Mouse (Mus musculus): Measurements from ENCODE around the gene Itk.

DNA sequence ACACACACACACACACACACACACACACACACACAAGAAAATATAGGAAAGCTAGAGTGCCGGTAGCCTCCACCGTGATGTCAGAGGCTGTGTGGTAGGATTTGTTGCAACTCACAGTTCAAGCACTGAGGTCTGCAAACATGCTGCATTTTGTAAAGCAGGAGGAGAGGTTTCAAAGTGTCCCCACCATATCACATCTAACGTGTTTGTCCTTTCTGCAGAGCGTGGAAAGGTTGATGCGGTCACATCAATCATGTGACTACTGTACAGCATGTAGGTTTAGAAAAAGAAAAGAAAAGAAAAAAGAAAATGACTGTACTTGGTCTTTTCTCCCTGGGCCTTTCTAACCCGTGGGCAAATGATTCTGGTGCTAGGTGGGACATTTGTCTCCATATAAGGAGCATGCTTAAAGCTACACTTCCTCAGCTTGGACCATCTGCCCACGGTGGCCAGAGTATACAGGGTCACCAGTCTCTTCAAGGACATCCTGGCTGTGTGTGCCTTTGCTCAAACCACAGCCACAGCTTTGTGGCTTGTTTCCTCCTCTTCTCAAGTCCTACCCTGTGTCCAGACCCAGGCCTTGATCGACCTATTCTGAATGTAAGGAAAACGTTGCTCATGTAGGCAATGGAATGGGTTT, 83.3 kb downstream of the Itk start:
- TF ChIP-seq POLR2A (IDR thresholded peaks at IDR 0.05; ENCODE audit: borderline replicate concordance, low read depth, low read length) (no peak), CTCF (IDR thresholded peaks at IDR 0.05; ENCODE audit: low read depth, low read length) (no peak)

Data from bone marrow macrophage, adult 2 months (primary cell).